Mouse (Mus musculus) CD4-positive naive resting alpha-beta T cell, adult 76 days (primary cell): Measurements from ENCODE around the gene Gimap4. TPM values are rescaled to one million over a fixed set of nuclear protein-coding genes. Genes with fewer than 3 reads are reported as not detected.

Experiments used
- total RNA-seq: library from RNA; stranded (reverse); gene quantifications from one replicate; pipeline ENCODE4 v1.2.4, GENCODE M21; 2023

Gene Gimap4
- total RNA-seq, result 451 TPM

DNA sequence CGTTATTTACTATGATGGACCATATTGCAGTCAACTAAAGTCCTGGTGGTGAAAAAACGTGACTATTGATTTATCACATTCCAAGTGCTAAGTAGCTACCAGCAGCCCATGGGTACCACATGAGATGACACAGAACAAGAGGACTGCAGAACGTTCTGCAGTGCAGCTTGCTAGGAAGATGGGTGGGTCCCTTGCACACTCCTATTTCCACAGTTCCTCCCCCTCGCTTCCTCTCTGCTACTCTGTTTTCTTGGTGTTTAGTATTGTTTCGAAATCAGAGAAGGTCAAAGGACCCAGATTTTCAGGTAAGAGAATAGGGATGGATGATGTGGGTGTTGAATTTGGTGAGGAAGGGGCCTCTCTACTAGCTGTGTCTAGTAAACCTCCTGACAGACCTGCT lies at the start of gene Gimap4:
Gimap4 (plus strand) TSS at position 231 of the 400 bp plus-strand sequence.

GRCm38 (mm10) chr6:48646995-48647394 lies 37.4 kb upstream of the Gimap4 start, which contains the start of gene Gimap8:
Gimap8 (plus strand) TSS chr6:48647234.

DNA sequence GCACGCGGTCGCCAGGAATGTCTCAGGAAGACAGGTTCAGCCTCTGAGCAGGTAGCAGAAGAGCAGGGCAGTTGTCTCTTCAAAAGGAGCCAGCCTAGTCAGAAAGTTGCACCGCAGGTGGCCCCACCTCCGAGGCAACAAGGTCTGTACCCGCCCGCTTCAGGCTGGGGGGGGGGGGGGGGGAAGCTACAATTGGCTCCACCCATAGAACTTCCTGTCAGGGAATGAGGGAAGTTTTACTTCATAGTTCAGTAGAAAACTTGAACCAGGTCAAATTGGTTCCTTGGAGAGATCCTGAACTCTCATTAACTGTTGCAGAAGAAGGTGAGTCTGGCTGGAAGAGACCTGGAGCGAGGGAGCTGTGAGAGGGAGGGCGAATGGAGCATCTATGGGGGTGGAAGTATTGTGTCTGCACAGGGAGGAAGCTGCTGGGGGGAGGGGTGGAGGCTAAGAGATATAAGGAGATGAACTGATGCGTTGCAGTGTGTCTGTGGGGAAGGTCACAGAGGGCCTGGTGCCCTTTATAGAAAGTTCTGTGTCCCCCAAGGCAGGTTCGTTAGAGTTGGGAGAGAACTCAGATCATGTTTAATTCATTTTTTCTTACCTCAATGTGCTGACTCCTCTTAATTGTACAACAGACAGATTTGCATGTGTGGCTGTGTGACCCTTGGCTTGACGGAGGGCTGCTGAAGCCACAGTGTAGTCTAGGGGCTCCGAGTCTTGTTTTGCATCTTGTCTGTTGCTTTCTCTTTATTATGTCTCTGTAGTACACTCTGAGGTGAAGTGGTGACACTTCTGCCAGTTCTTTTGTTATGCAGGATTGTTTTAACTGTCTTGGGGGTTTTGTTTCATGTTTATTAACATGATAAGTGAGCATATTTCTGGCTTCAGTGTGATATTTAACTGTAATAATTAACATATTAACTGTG lies 8.2 kb upstream of the Gimap4 start, which contains the start of gene Gimap9:
Gimap9 (plus strand) TSS at position 199 of the 929 bp plus-strand sequence.

DNA sequence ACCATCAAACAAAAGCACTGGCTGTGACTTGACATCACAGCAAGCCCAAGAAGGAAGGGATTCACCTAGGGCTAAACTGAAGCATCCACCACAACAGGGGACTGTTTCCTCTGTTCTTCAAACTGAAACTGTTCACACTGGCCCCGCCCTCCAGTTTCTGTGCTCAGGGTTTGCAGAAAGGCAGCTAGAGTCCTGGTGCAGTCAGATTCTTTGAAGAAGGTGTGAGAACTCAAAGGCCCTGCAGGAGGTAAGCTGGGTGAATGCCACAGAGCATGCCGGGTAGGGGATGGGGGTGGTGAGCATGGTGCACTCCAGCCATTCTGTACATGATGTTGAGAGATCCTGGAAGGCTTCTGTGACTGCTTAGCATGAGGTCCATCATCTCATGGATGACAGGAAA lies 34.1 kb downstream of the Gimap4 start, which contains the start of the genes Gm28053 and Gimap7:
Gm28053 (plus strand) TSS at position 153 of the 400 bp plus-strand sequence.
Gimap7 (plus strand) TSS at position 167 of the 400 bp plus-strand sequence.

DNA sequence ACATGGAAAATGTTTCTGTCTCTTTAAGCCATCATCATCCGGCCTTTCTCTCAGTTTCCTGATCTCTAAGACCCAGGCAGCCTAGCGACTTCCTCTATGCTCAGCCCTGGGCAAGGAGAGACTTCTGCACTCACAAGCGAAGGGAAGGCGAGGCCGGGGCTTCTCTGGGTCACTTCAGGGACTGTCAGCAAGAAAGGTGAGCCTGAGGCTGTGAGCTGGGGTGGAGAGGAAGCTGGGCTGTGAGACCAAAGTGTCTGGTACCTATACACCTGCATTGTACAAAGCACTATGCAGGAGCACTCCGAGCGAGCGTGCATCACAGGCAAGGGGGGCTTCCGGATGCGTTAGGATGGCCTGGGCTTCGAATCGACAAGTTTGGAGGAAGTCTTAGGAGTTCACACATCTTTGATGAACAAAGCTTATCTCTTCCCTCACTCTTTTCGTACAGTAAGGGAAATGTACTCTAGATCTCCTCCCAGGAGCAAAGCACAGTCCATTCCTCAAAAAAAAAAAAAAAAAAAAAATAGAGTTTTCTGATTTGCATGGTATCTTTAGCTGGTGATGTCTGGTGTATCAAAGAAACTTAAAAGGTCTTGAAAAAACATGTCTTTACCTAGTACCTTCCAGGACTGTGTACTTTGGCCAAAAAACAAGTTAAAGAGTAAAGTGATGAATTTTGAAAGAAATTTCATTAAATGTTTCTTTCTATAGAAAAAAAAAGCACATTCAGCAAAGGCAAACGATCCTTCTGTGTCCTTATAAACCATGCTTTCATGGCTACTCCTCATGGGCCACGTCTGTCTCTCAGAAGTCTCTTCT lies 54.8 kb downstream of the Gimap4 start, which contains the start of gene Gimap1:
Gimap1 (plus strand) TSS at position 94 of the 819 bp plus-strand sequence.

Other genes starting within 250 kb of the Gimap4 start
- 9.8 TPM for gene Zfp467, start 238.7 kb upstream of the Gimap4 start, total RNA-seq
- gene Sspo, start 236.3 kb upstream of the Gimap4 start, total RNA-seq, result 0.56 TPM
- gene Atp6v0e2, start 146.9 kb upstream of the Gimap4 start, total RNA-seq, result 0.82 TPM
- 28.3 TPM for gene Lrrc61, start 129.8 kb upstream of the Gimap4 start, total RNA-seq
- gene Rarres2, start 111.8 kb upstream of the Gimap4 start, total RNA-seq, result 1.6 TPM
- not detected for gene Gm45021, start 94.9 kb upstream of the Gimap4 start, total RNA-seq
- 1.8 TPM for gene Repin1, start 90.7 kb upstream of the Gimap4 start, total RNA-seq
- gene Gm44965, start 90.6 kb upstream of the Gimap4 start, total RNA-seq, result not detected
- 4.5 TPM for gene Zfp775, start 82.5 kb upstream of the Gimap4 start, total RNA-seq
- gene AI854703, start 57.8 kb upstream of the Gimap4 start, total RNA-seq, result 0.67 TPM
- 164 TPM for gene Gimap8, start 37.3 kb upstream of the Gimap4 start, total RNA-seq
- 220 TPM for gene Gimap9, start 8.4 kb upstream of the Gimap4 start, total RNA-seq
- gene Gimap6, start 23.7 kb downstream of the Gimap4 start, total RNA-seq, result 2,802 TPM
- gene Gm28053, start 34.1 kb downstream of the Gimap4 start, total RNA-seq, result 19.9 TPM
- 38.9 TPM for gene Gimap7, start 34.1 kb downstream of the Gimap4 start, total RNA-seq
- gene Gimap1, start 54.5 kb downstream of the Gimap4 start, total RNA-seq, result 149 TPM
- gene Gimap5, start 61.6 kb downstream of the Gimap4 start, total RNA-seq, result 149 TPM
- gene Gimap3, start 86.3 kb downstream of the Gimap4 start, total RNA-seq, result 598 TPM
- 3.6 TPM for gene Tmem176a, start 156.4 kb downstream of the Gimap4 start, total RNA-seq
- 7.2 TPM for gene Tmem176b, start 156.9 kb downstream of the Gimap4 start, total RNA-seq
- not detected for gene Aoc1, start 188.3 kb downstream of the Gimap4 start, total RNA-seq
- gene 1600015I10Rik, start 245.3 kb downstream of the Gimap4 start, total RNA-seq, result not detected